Mouse (Mus musculus): ENCODE results near the gene Cracr2a. TPM values are rescaled to one million over a fixed set of nuclear protein-coding genes. Genes with fewer than 3 reads are reported as not detected.

The Cracr2a gene
- polyA plus RNA-seq, 1 experiment: 0.49 TPM

DNA sequence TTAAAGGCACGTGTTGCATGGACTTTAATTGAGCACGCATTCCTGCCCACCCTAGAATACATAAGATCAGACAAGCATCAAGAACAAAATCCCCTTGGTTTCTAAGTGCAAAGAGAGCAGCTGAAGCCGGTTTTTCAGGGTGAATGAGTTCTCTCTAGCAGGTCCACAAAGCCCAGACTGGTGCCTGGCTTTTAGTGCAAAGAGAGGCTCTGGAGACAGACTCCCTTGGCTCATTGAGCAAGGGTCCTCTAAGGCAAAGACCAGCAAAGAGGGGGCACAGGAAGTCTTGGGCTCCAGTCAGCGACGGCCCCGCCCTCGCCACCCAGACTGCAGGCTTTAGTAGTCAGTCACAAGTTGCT lies 287 bp upstream of the Cracr2a start:
- H3K36me3 ChIP-seq (replicated peaks; ENCODE audit: low read length): no peaks in the 10 kb centered on the region
- TF ChIP-seq GATA1 (IDR thresholded peaks at IDR 0.05; ENCODE audit: borderline replicate concordance, low read length): no peak
- no peak for TF ChIP-seq FLI1 (IDR thresholded peaks at IDR 0.05; ENCODE audit: low read length)
- H3K9me3 ChIP-seq: no peaks in the 10 kb centered on the region; the same call in 1 of the 2 replicates
- H3K4me1 ChIP-seq: peaks cover 44% of the 10 kb centered on the region
- H3K4me3 ChIP-seq (replicated peaks): peak overlapping the region; percentile 95
- H3K27me3 ChIP-seq (replicated peaks): peaks cover 36% of the 10 kb centered on the region

DNA sequence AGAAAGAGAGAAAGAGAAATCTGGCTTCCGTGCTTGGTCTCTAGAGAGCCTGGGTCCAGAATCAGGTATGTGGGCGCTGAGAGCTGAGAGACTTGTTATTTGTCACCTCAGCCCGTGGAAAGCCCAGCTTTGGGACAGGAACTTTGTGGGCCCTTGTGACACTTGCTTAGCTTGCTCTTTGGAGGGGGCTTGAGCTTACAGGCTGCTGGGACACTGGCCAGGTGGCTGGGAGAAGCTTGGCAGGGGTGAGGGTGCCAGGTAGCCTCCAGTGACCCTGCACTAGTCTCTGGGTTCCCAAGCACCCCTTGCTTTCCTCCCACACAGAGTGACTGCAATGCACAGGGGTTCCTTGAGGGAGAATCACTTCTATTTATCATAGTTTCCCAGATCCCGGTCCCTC lies 2.4 kb downstream of the Cracr2a start:
- Histone ChIP-seq H3K36me3 (replicated peaks; ENCODE audit: low read length) (peaks cover 10% of the 10 kb centered on the region), H3K4me3 (replicated peaks) (no peak overlapping the region), H3K27me3 (replicated peaks) (peaks cover 29% of the 10 kb centered on the region), H3K9me3 (no peaks in the 10 kb centered on the region), H3K4me1 (peaks cover 56% of the 10 kb centered on the region)
- no peak for TF ChIP-seq GATA1 (IDR thresholded peaks at IDR 0.05; ENCODE audit: borderline replicate concordance, low read length)

DNA sequence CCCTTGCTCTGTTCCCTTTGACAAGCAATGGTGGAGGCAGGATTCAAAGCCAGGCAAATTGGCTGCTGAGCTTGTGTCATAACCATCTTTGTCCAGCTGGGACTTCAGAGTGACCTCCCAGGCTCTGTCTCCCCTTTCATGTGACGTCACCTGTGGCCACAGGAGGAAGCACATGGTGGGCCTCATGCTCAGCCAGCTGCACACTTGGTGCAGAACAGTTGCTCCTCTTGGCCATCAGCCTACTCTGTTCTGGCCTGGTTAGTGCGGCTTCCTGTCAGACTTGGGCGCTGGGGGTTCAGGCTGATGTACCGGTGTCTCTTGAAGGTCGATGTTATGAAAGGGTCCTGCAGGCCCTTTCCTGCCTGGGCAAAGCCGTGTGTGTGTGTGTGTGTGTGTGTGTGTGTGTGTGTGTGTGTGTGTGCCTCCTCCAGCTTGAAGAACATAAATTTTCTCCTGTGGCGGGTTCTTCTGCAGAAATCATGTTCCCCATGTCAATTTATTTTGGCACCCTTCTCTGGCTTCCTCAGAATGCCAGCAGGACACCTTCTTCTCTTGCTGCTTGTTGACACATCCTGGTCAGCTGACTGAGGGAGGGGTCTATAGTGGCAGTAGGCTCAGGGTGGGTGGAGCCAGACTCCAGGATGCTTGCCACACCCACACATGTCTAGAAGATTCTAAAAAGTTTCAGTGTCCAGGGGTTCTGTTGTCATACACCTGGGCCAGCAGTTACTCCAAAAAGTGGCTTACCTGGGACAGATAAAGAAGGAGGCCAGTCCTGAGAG lies 5.0 kb downstream of the Cracr2a start:
- peak overlapping the region; percentile 42 for H3K4me3 ChIP-seq (replicated peaks)
- no peaks in the 10 kb centered on the region for H3K9me3 ChIP-seq
- H3K4me1 ChIP-seq: peaks cover 74% of the 10 kb centered on the region
- H3K36me3 ChIP-seq (replicated peaks; ENCODE audit: low read length): peaks cover 10% of the 10 kb centered on the region
- TF ChIP-seq FLI1 (IDR thresholded peaks at IDR 0.05; ENCODE audit: low read length): no peak
- TF ChIP-seq GATA1 (IDR thresholded peaks at IDR 0.05; ENCODE audit: borderline replicate concordance, low read length): no peak
- H3K27me3 ChIP-seq (replicated peaks): peaks cover 19% of the 10 kb centered on the region

DNA sequence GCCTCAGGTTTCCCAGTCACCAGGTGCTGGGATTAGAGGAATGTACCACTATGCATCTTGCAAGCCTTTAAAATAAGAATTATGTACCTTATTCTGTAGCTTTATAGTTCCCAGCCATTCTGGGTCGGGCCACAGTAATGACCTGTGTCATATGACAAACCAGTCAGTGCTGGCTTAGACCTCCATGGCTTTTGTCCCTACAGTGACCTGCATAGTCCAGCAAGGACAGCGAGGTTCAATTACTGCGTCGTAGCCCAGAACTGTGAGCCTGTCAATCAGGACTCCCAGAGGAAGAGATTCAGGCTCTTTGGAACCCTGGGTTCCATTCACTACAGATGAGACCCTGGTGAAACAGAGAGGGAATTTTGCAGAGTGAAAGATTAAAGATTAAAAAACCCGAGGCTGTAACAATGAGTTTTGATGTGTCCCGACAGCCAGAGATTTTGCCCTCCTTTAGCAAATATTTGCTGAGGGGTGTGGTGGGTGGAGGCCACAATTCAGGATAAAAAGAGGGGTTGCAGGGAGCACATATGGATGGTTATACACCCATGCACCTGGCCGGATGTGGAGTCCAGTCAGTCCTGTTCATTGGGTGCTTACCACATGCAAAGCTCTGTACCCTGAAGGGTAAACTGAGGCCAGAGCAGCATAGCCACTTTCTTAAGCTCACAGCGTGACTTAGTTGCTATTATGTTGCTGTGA lies 10.9 kb downstream of the Cracr2a start:
- H3K36me3 ChIP-seq (replicated peaks; ENCODE audit: low read length): peaks cover 10% of the 10 kb centered on the region
- peaks cover 18% of the 10 kb centered on the region for H3K27me3 ChIP-seq (replicated peaks)
- H3K4me3 ChIP-seq (replicated peaks): no peak overlapping the region
- H3K9me3 ChIP-seq: no peaks in the 10 kb centered on the region
- H3K4me1 ChIP-seq: peaks cover 51% of the 10 kb centered on the region
- TF ChIP-seq FLI1 (IDR thresholded peaks at IDR 0.05; ENCODE audit: low read length) (no peak), GATA1 (IDR thresholded peaks at IDR 0.05; ENCODE audit: borderline replicate concordance, low read length) (no peak)

DNA sequence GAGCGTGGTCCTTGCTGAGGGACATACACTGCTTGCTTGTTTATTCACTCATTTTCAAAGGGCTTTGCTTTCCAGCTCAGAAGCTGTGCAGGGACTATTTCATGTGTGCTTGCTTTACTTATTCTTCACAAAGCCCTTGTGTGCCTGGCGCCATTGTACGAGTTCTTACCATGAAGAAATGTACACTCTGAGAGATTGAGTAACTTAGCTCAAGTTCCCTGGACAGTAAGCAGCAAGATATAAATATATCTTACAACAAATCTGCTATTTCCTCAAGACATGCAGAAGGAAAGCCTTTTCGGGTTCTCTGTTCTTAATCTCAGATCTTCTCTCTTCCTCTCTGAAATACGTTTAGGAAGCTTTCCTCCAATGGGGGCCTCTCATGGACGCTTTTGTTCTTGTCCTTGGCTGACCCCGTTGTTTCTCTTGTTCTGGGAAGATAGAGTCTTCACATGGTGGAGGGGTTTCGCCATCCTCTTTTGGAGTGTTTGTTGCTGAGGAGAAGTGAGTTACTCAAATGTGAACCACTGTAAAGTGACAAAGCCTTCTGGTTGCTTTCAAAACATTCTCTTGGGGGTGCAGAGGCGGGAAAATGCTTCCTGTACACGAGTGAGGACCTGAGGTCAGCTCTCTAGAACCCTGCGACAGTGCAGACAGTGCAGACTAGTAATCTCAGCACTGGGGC lies 12.8 kb downstream of the Cracr2a start:
- Histone ChIP-seq H3K4me3 (replicated peaks) (no peak overlapping the region), H3K9me3 (no peaks in the 10 kb centered on the region), H3K27me3 (replicated peaks) (peaks cover 10% of the 10 kb centered on the region), H3K4me1 (peaks cover 65% of the 10 kb centered on the region), H3K36me3 (replicated peaks; ENCODE audit: low read length) (peaks cover 7% of the 10 kb centered on the region)
- TF ChIP-seq GATA1 (IDR thresholded peaks at IDR 0.05; ENCODE audit: borderline replicate concordance, low read length): no peak
- TF ChIP-seq FLI1 (IDR thresholded peaks at IDR 0.05; ENCODE audit: low read length): no peak

DNA sequence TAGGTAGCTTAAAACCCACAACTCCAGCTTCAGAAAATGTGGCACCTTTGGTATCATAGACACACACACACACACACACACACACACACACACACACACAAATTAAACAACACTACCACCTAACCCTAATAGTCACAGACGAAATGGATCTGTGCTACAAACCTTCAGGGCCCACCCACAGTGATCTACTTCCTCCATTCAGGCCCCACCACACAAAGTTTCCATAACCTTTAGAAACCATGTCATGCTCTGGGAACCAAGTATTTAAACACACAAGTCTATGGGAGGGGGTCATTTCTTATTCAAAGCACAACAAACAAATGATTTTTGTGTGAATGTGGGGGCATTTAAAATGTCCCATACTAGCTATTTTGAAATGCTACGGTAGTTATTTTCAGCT lies 14.1 kb downstream of the Cracr2a start:
- H3K4me3 ChIP-seq (replicated peaks): no peak overlapping the region
- TF ChIP-seq FLI1 (IDR thresholded peaks at IDR 0.05; ENCODE audit: low read length) (no peak), GATA1 (IDR thresholded peaks at IDR 0.05; ENCODE audit: borderline replicate concordance, low read length) (no peak)
- H3K36me3 ChIP-seq (replicated peaks; ENCODE audit: low read length): peaks cover 19% of the 10 kb centered on the region
- no peaks in the 10 kb centered on the region for H3K9me3 ChIP-seq
- peaks cover 62% of the 10 kb centered on the region for H3K4me1 ChIP-seq
- H3K27me3 ChIP-seq (replicated peaks): peaks cover 10% of the 10 kb centered on the region

DNA sequence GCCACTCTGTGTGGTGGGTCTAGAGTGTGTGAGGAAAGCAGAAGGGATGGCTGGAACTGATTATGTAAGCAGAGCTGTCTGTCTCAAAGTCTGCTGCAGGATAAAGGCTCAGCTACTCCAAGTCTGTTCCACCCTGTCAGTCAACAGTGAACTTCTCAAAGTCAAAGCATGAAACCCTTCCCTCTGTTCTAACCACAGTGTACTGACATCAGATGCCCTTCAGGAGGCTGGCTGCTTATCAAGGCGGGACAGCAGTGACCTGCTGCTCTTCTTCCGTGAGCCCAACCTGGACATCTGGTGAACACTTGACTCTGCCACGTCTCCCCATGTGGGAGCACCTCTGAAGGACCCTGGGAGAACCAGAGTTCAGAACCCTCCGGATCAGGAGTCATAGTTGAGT lies 16.6 kb downstream of the Cracr2a start:
- Histone ChIP-seq H3K4me1 (peaks cover 71% of the 10 kb centered on the region), H3K9me3 (no peaks in the 10 kb centered on the region), H3K27me3 (replicated peaks) (peaks cover 2% of the 10 kb centered on the region), H3K36me3 (replicated peaks; ENCODE audit: low read length) (peaks cover 28% of the 10 kb centered on the region), H3K4me3 (replicated peaks) (peak overlapping the region; percentile 20)
- no peak for TF ChIP-seq FLI1 (IDR thresholded peaks at IDR 0.05; ENCODE audit: low read length)
- no peak for TF ChIP-seq GATA1 (IDR thresholded peaks at IDR 0.05; ENCODE audit: borderline replicate concordance, low read length)

DNA sequence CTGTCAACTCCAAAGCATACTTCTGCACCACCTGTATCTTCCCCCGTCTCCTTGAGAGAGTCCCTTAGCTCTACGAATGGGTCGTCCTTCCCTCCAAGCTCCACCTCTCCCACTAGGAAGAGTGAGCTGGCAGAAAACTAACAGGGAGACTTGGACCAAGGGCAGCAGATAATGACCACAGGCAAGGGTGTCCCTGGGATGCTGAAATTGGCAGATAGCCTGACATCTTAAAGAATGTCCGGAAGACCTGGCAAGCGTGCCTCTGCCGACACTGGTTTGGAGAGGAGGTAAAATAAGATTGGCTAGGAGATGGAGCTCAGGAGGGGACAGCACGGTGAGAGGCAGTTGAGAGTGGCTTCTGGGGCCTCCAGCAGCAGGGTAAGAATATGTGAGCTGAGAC lies 17.2 kb downstream of the Cracr2a start:
- H3K4me1 ChIP-seq: peaks cover 78% of the 10 kb centered on the region
- no peaks in the 10 kb centered on the region for H3K9me3 ChIP-seq
- TF ChIP-seq FLI1 (IDR thresholded peaks at IDR 0.05; ENCODE audit: low read length) (no peak), GATA1 (IDR thresholded peaks at IDR 0.05; ENCODE audit: borderline replicate concordance, low read length) (no peak)
- H3K36me3 ChIP-seq (replicated peaks; ENCODE audit: low read length): peaks cover 28% of the 10 kb centered on the region
- no peak overlapping the region for H3K4me3 ChIP-seq (replicated peaks)
- peaks cover 2% of the 10 kb centered on the region for H3K27me3 ChIP-seq (replicated peaks)

DNA sequence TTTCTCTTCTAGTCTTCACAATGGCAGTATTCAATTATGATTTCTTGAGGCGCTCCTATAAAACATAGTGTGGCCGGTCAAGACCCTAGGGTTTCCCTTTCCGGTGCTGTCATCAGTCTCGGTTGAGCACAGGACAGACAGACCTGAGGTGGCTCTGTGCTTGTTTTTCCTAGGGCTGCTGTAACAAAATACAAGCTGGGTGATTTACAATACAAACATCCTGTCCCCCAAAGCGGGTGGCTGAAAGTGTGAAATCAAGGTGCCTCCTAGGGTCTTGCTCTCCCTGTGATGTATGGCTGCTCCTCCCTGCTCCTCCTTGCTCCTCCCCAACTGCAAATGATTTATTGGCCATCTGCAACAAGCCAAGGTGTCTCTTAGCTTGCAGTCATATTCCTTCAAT lies 17.7 kb downstream of the Cracr2a start:
- H3K4me1 ChIP-seq: peaks cover 76% of the 10 kb centered on the region
- H3K36me3 ChIP-seq (replicated peaks; ENCODE audit: low read length): peaks cover 28% of the 10 kb centered on the region
- H3K4me3 ChIP-seq (replicated peaks): no peak overlapping the region
- no peaks in the 10 kb centered on the region for H3K27me3 ChIP-seq (replicated peaks)
- H3K9me3 ChIP-seq: no peaks in the 10 kb centered on the region
- no peak for TF ChIP-seq GATA1 (IDR thresholded peaks at IDR 0.05; ENCODE audit: borderline replicate concordance, low read length)
- TF ChIP-seq FLI1 (IDR thresholded peaks at IDR 0.05; ENCODE audit: low read length): no peak

DNA sequence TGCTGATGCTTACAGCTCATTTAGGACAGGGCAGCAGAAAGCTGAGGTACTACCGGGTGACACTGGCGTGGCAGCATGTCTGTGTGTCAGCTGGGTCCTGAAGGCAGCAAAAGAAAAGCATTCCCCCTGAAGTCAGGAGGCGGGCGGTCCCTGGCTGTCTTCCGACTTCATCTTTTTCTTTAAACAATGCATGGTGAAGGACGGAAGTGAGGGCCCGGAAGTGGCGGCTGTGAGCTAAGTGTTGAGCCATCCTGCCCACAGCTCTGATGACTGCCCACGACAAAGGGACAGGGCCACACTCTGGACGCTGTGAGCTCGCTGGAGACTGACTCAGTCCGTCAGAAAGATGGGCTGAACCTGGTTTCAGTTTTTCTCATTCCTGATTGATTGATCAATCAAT lies 20.8 kb downstream of the Cracr2a start:
- Histone ChIP-seq H3K9me3 (no peaks in the 10 kb centered on the region), H3K4me1 (peaks cover 61% of the 10 kb centered on the region), H3K36me3 (replicated peaks; ENCODE audit: low read length) (peaks cover 31% of the 10 kb centered on the region), H3K27me3 (replicated peaks) (no peaks in the 10 kb centered on the region), H3K4me3 (replicated peaks) (peak overlapping the region; percentile 88)
- TF ChIP-seq FLI1 (IDR thresholded peaks at IDR 0.05; ENCODE audit: low read length) (no peak), GATA1 (IDR thresholded peaks at IDR 0.05; ENCODE audit: borderline replicate concordance, low read length) (no peak)

All from megakaryocyte, embryonic 14.5 days (primary cell).